Mouse (Mus musculus): ENCODE results near the gene Hacd3. TPM values are rescaled to one million over a fixed set of nuclear protein-coding genes. Genes with fewer than 3 reads are reported as not detected.
A peak's percentile ranks its signal among the peaks of the same experiment; 100 is the strongest.
"Not testable (repeated sequence)": the region's sequence is repeated elsewhere in the genome, so short reads cannot be mapped to it uniquely, and the experiment has no call there.

Gene Hacd3
- polyA plus RNA-seq, 1 experiment from 2014 or later = 110 TPM

DNA sequence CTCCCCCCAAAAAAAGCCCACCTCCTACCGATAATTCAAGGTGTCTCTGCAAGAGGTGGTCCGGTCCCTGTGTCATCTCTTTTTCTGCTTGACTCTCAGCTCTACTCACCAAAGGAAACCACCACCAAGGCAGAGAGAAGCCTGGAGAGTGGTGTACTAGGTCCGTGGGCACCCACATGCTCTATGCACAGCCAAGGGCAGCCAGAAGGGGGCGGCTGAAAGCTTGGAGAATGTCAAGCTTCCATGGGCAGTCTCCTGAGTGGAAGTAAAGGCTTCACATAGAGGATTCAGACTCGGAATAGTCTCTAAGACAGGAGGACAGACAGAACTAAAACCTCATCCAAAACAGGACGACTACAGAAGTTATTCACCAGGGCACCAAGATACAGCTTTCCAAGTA, 10.2 kb downstream of the Hacd3 start:
- no peak overlapping the region for H3K27ac ChIP-seq (replicated peaks)
- H3K9me3 ChIP-seq (replicated peaks) = no peaks in the 10 kb centered on the region
- no peak overlapping the region for H3K4me3 ChIP-seq
- 64% methylated on average over 6 of the region's 6 CpGs for WGBS
- H3K36me3 ChIP-seq = peaks cover 43% of the 10 kb centered on the region
- no peaks in the 10 kb centered on the region for H3K27me3 ChIP-seq (ENCODE audit: low read depth, poor library complexity, severe bottlenecking)
- peak; percentile 25 for DNase-seq (ENCODE audit: low spot score)
- H3K4me1 ChIP-seq = peaks cover 9% of the 10 kb centered on the region

DNA sequence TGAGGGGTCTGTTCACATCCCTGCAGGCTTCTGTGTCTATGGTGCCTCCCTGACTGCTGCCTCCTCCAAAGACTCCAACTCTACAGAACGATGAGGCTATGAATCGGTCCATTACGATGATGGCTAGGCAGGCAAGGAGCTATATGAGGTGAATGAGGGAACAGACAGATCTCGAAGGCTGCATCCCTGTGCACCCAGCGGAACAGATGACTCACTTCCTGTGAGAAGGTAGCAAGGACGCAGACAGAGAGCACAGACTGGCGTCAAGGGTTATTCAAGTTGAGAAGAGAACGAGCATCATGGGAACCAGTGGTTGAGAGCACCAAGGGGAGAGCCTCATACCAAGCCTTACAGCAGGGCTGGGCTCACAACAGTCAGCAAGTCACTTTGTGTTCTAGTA, 10.9 kb downstream of the Hacd3 start:
- no peaks in the 10 kb centered on the region for H3K9me3 ChIP-seq (replicated peaks)
- peaks cover 50% of the 10 kb centered on the region for H3K36me3 ChIP-seq
- H3K4me3 ChIP-seq = no peak overlapping the region
- 88% methylated on average over 8 of the region's 8 CpGs for WGBS
- H3K4me1 ChIP-seq = peaks cover 4% of the 10 kb centered on the region; the same call in 1 of the 2 replicates
- no peak overlapping the region for H3K27ac ChIP-seq (replicated peaks)
- H3K27me3 ChIP-seq (ENCODE audit: low read depth, poor library complexity, severe bottlenecking) = no peaks in the 10 kb centered on the region
- DNase-seq (ENCODE audit: low spot score) = no peak

DNA sequence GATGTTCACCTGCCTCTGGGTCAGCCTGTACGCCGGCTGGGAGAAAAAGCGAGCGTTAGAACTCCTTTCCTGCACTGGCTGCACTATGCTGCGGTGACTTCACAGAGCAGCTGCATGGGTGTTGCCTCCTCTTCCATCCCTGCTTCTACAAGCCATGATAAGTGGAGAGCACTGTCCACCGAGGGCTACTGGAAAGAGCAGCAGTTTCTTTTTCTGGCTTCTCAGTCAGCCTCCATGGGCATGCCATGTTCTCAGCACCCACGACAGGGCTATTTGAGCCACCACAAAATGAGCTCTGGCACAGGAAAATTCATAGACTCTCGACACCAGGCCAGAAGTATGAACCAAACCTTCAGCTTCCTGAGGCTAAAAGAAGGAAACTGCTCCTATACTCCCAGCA, 15.8 kb downstream of the Hacd3 start:
- no peaks in the 10 kb centered on the region for H3K9me3 ChIP-seq (replicated peaks)
- 98% methylated on average over 8 of the region's 8 CpGs for WGBS
- H3K4me1 ChIP-seq = peaks cover 4% of the 10 kb centered on the region; the same call in 1 of the 2 replicates
- H3K27ac ChIP-seq (replicated peaks) = no peak overlapping the region
- DNase-seq (ENCODE audit: low spot score) = no peak
- no peak overlapping the region for H3K4me3 ChIP-seq
- H3K27me3 ChIP-seq (ENCODE audit: low read depth, poor library complexity, severe bottlenecking) = no peaks in the 10 kb centered on the region
- peaks cover 86% of the 10 kb centered on the region for H3K36me3 ChIP-seq

DNA sequence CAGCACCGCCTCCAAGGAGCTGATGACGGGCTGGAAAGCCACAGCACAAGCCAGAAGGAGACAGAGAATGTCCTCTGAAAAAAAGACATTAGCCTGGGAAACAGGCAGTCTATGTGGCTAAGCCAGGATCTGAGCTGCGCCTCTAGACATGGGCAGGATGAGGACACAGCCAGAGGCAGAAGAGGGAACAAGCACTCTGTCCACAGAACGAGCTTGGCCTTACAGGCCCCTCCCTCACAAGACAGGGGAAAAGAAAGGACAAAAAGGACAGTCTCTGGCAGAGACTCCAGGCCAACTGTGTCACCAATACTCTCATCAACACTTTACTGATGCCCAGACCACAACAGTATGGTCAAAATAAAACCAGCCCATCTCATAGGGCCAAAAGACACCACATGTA, 20.0 kb downstream of the Hacd3 start:
- no peaks in the 10 kb centered on the region for H3K27me3 ChIP-seq (ENCODE audit: low read depth, poor library complexity, severe bottlenecking)
- H3K36me3 ChIP-seq = peaks cover 92% of the 10 kb centered on the region
- H3K4me3 ChIP-seq = no peak overlapping the region
- WGBS = 64% methylated on average over 4 of the region's 4 CpGs
- H3K4me1 ChIP-seq = peaks cover 4% of the 10 kb centered on the region; the same call in 1 of the 2 replicates
- H3K9me3 ChIP-seq (replicated peaks) = no peaks in the 10 kb centered on the region
- no peak for DNase-seq (ENCODE audit: low spot score)
- 0 out of 2 replicates have a peak overlapping the region, but pooled peaks have one; percentile 17 for H3K27ac ChIP-seq (replicated peaks)

DNA sequence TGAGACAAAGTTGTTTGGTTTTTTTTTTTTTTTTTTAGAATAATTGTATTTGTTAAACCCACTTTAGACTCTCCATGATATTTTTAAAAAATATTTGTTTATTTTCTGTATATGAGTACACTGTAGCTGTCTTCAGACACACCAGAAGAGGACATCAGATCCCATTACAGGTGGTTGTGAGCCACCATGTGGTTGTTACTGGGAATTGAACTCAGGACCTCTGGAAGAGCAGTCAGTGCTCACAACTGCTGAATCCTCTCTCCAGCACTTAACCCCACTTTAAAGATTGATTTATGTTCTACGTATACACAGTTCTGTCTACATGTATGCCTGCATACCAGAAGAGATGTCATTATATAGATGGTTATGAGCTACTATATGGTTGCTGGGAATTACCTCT, 26.0 kb downstream of the Hacd3 start:
- H3K4me1 ChIP-seq; H3K9me3 ChIP-seq (replicated peaks); DNase-seq (ENCODE audit: low spot score); H3K27me3 ChIP-seq (ENCODE audit: low read depth, poor library complexity, severe bottlenecking); H3K4me3 ChIP-seq; H3K27ac ChIP-seq (replicated peaks): not testable (repeated sequence)
- WGBS = 90% methylated on average over 1 of the region's 1 CpGs
- peaks cover 93% of the 10 kb centered on the region for H3K36me3 ChIP-seq

DNA sequence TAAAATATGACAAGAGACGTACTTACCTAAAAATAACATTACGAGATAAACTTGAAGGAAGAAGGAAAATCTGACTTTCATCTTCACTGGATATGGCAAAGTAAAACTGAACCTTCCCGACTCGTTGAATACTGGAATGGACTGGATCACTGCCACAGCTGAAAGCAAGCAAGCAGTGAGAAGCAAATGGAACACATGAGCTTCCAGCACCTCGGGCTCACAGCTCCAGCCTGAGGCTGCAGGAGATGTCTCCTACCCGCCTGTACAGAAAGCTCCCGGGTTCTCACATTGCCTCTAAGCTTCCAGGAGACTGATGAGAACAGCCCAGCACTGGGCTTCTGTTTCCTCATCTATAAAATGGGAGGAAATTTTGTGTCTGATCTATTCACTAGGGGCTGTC, 31.2 kb downstream of the Hacd3 start:
- no peaks in the 10 kb centered on the region for H3K27me3 ChIP-seq (ENCODE audit: low read depth, poor library complexity, severe bottlenecking)
- 89% methylated on average over 7 of the region's 7 CpGs for WGBS

DNA sequence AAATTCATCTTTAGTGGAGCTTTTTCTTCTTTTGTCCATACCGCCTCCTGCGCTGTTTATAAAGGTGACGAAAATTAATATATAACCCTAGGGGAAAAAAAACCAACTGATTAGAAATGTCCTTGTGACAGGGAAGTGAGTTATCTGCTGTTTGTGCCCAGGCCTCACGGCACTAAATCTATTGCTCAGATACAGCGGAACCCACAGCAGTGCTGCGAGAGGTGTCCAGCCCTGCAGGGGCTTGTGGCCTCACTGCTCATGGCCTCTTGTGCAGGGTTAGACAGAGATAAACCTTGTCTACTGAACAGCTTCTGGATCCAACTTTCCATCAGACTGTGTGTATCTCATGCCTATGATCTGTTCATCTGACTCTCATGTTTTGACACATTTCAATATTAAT, 33.0 kb downstream of the Hacd3 start:
- H3K27ac ChIP-seq (replicated peaks) = no peak overlapping the region
- H3K4me3 ChIP-seq = no peak overlapping the region
- no peaks in the 10 kb centered on the region for H3K27me3 ChIP-seq (ENCODE audit: low read depth, poor library complexity, severe bottlenecking)
- no peak for DNase-seq (ENCODE audit: low spot score)
- no peaks in the 10 kb centered on the region for H3K9me3 ChIP-seq (replicated peaks)
- H3K4me1 ChIP-seq = no peaks in the 10 kb centered on the region
- H3K36me3 ChIP-seq = peaks cover 99% of the 10 kb centered on the region
- 92% methylated on average over 6 of the region's 6 CpGs for WGBS

More for the DNA sequence above, 31.2 kb downstream of the Hacd3 start:
- no peaks in the 10 kb centered on the region for H3K9me3 ChIP-seq (replicated peaks)
- DNase-seq (ENCODE audit: low spot score) = no peak
- H3K27ac ChIP-seq (replicated peaks) = no peak overlapping the region
- no peak overlapping the region for H3K4me3 ChIP-seq
- peaks cover 97% of the 10 kb centered on the region for H3K36me3 ChIP-seq
- H3K4me1 ChIP-seq = no peaks in the 10 kb centered on the region

DNA sequence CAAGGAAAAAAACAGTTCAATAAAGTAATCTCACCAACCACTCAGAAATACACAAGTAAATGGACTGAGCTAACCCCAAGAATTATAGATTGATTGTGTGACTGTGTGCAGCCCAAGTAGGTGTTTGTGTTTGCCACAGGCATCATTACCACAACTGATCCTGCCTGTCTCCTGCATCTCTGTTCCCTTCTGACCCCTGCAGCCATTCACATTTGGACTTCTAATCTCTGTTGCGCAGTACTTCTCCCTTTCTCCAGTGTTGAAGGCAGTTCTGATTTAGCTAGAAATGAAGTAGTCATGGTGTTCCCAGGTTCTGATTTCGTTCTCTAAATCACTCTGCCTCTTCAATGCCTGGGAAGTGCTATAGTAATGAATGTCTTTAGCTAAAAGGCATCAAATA, 33.8 kb downstream of the Hacd3 start:
- Histone ChIP-seq H3K27ac (replicated peaks) (no peak overlapping the region), H3K4me1 (no peaks in the 10 kb centered on the region), H3K4me3 (no peak overlapping the region), H3K36me3 (peaks cover 99% of the 10 kb centered on the region), H3K9me3 (replicated peaks) (no peaks in the 10 kb centered on the region), H3K27me3 (ENCODE audit: low read depth, poor library complexity, severe bottlenecking) (no peaks in the 10 kb centered on the region)
- WGBS = 94% methylated on average over 2 of the region's 2 CpGs
- no peak for DNase-seq (ENCODE audit: low spot score)

DNA sequence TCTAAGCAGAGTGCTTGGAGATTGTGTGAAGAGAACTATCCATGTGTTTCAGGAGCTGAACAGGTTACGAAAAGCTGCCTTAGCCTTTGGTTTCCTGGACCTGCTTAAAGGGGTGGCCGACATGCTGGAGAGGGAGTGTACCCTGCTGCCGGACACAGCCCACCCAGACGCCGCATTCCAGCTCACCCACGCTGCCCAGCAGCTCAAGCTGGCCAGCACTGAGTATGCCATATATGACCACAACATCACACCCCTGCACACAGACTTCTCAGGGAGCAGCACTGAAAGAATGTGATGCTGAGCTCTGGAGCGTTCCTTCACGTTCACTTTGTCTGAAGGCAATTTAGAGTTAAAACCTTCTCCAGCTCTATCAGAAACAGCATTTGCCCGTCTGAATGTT, 35.7 kb downstream of the Hacd3 start:
- Histone ChIP-seq H3K27me3 (ENCODE audit: low read depth, poor library complexity, severe bottlenecking) (no peaks in the 10 kb centered on the region), H3K27ac (replicated peaks) (no peak overlapping the region), H3K4me3 (no peak overlapping the region), H3K9me3 (replicated peaks) (no peaks in the 10 kb centered on the region), H3K4me1 (no peaks in the 10 kb centered on the region), H3K36me3 (peaks cover 100% of the 10 kb centered on the region)
- no peak for DNase-seq (ENCODE audit: low spot score)
- 87% methylated on average over 9 of the region's 9 CpGs for WGBS

DNA sequence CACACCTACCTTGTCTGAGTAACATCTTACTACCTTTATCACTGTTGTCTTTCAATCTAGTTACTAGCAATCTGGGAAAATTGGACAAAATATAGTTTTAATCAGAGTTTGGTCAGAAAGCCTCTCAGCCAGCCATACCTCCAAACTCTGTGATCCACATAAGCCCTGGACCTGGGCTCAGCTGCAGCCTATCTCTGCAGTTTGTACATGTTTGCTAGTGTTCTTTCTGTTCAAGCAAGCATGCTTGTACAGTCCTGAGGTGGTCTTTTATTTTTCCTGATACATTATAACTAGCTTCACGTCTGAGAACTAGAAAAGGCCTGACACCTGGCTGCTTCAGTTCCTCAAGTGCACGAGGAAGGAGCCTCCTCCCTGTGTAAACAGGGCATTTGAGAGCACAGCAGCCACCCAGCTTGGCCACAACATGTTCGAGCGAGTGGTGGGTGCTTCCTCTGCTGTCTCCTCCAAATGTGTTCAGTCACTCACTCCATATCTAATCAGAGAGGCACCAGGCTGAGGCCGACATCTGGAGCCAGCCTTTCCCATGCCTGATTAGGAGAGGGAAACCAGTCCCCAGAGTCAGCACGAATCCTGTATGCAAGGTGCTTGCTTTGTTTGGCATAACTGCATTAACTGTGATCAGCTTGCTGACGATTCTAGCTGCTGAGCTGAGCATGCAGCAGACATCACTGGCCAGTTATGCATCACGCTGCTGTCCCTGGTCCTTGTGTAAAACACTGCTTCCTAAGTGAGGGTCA, 36.3 kb downstream of the Hacd3 start:
- Histone ChIP-seq H3K36me3 (peaks cover 100% of the 10 kb centered on the region), H3K27me3 (ENCODE audit: low read depth, poor library complexity, severe bottlenecking) (no peaks in the 10 kb centered on the region), H3K9me3 (replicated peaks) (no peaks in the 10 kb centered on the region), H3K27ac (replicated peaks) (no peak overlapping the region), H3K4me1 (no peaks in the 10 kb centered on the region), H3K4me3 (no peak overlapping the region)
- no peak for DNase-seq (ENCODE audit: low spot score)
- WGBS = 82% methylated on average over 8 of the region's 8 CpGs

DNA sequence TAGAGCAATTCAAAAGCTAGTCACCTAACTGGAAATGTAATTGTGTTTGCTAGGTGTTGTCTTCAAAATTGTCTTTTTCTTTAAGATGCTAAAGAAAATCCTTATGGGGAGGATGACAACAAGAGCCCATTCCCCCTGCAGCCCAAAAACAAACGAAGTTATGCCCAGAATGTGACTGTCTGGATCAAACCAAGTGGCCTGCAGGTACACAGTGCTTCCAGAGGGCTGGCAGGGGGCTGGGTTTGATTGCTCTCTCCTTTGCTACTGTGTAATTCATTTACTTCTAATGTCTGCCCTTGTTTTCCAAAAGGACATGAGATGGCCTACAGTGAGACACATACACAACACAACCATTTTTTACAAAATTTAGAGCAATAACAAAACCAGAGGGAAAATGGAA, 39.6 kb downstream of the Hacd3 start:
- 80% methylated on average over 1 of the region's 1 CpGs for WGBS
- H3K27ac ChIP-seq (replicated peaks) = no peak overlapping the region
- H3K4me1 ChIP-seq = no peaks in the 10 kb centered on the region
- H3K36me3 ChIP-seq = peaks cover 100% of the 10 kb centered on the region
- H3K4me3 ChIP-seq = no peak overlapping the region
- no peaks in the 10 kb centered on the region for H3K27me3 ChIP-seq (ENCODE audit: low read depth, poor library complexity, severe bottlenecking)
- DNase-seq (ENCODE audit: low spot score) = no peak
- H3K9me3 ChIP-seq (replicated peaks) = no peaks in the 10 kb centered on the region

DNA sequence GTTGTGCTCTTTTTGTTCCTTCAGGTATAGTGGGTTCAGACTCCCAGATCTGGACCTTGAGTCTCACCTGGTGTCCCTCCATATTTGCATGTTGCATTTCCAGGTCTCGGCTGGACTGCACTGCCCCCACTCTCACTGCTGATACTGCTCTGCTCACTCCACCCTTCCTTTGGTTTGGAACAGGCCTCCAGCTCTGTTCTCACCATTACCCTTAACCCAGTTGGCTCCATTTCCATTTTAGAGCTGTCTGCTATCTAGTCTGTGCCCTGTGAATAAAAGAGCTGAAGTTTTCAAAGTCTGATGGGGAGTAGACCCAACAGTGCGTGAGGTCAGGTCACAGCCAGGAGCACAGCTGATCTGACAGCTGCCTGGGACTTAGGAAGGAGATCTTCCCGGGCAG, 40.9 kb downstream of the Hacd3 start:
- H3K27ac ChIP-seq (replicated peaks) = no peak overlapping the region
- 82% methylated on average over 3 of the region's 3 CpGs for WGBS
- H3K4me1 ChIP-seq = no peaks in the 10 kb centered on the region
- DNase-seq (ENCODE audit: low spot score) = no peak
- H3K9me3 ChIP-seq (replicated peaks) = no peaks in the 10 kb centered on the region
- H3K4me3 ChIP-seq = no peak overlapping the region
- H3K36me3 ChIP-seq = peaks cover 100% of the 10 kb centered on the region
- no peaks in the 10 kb centered on the region for H3K27me3 ChIP-seq (ENCODE audit: low read depth, poor library complexity, severe bottlenecking)

DNA sequence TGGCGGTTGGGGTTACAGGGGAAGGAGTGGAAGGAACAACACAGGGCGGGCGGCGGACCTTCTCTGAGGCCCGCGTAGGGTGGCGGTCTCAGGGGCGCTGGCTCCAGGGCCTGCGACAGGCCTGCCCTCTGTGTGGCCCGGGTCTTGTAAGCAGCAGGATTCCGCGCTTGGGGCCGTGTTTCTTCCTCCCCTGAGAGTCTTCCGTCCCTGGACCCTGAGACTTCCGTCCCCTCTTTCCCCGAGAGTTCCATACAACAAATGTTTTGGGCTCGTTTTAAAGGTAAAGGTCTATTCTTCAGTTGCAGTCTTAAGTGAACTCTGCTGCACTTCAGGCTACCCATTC, 60.5 kb downstream of the Hacd3 start:
- Histone ChIP-seq H3K36me3 (peaks cover 43% of the 10 kb centered on the region), H3K27ac (replicated peaks) (peak overlapping the region; percentile 91), H3K4me1 (peaks cover 22% of the 10 kb centered on the region), H3K27me3 (ENCODE audit: low read depth, poor library complexity, severe bottlenecking) (no peaks in the 10 kb centered on the region), H3K4me3 (peak overlapping the region; percentile 65), H3K9me3 (replicated peaks) (no peaks in the 10 kb centered on the region)
- no peak for DNase-seq (ENCODE audit: low spot score)
- 0% methylated on average over 17 of the region's 17 CpGs for WGBS

All from midbrain, embryonic 10.5 days (tissue).